Mouse (Mus musculus) small intestine, adult 2 months (tissue): ENCODE measurements around the gene Fam78b. TPM values are rescaled to one million over a fixed set of nuclear protein-coding genes. Genes with fewer than 3 reads are reported as not detected.

Experiments used
- H3K27ac ChIP-seq: fragments of 200-500 bp; 2 replicates; pipeline ENCODE4 v1.5.1; 2012; ENCODE audit warnings: low read depth, low read length, control low read depth, inconsistent platforms; ENCODE audit not compliant: insufficient read depth
- H3K27me3 ChIP-seq: fragments of 200-500 bp; 2 replicates; pipeline ENCODE4 v1.6.1; 2012; ENCODE audit warnings: mild to moderate bottlenecking, moderate library complexity, low read length, inconsistent platforms; ENCODE audit not compliant: control insufficient read depth, insufficient read depth
- H3K36me3 ChIP-seq: fragments of 200-500 bp; 2 replicates; pipeline ENCODE4 v1.6.1; 2012; ENCODE audit warnings: mild to moderate bottlenecking, low read length, control low read depth, inconsistent platforms; ENCODE audit not compliant: control insufficient read depth, insufficient read depth
- H3K4me1 ChIP-seq: fragments of 200-500 bp; 2 replicates; pipeline ENCODE4 v1.6.1; 2012; ENCODE audit warnings: low read length, inconsistent platforms, mixed read lengths; ENCODE audit not compliant: control insufficient read depth, insufficient read depth, insufficient read length
- H3K4me3 ChIP-seq: fragments of 200-500 bp; 2 replicates; pipeline ENCODE4 v1.5.1; 2012; ENCODE audit warnings: low read depth, mild to moderate bottlenecking, control low read depth, inconsistent platforms, low read length, moderate library complexity
- CTCF ChIP-seq: fragments of 200-500 bp; IDR thresholded peaks from 2 replicates; pipeline ENCODE4 v1.5.1; 2012; ENCODE audit warnings: low read depth, mild to moderate bottlenecking, control low read depth, inconsistent platforms, low read length, moderate library complexity, mixed read lengths; ENCODE audit not compliant: insufficient replicate concordance, insufficient read length; ENCODE audit errors: extremely low read depth
- POLR2A ChIP-seq: fragments of 200-500 bp; IDR thresholded peaks from 2 replicates; pipeline ENCODE4 v1.6.1; 2012; ENCODE audit warnings: low read depth, mild to moderate bottlenecking, control low read depth, inconsistent platforms, low read length, moderate library complexity
- WGBS: fragments of 180-500 bp; shearing (Covaris S2); methylation state at CpG from one replicate; pipeline ENCODE4 v1.1.7; 2018; 5-methylcytosine and 5-hydroxymethylcytosine counted together
- polyA plus RNA-seq: library from polyadenylated mRNA; depleted of rRNA; stranded (reverse); fragments of >200 nt; gene quantifications from 2 replicates; pipeline ENCODE4 v1.2.3, GENCODE M21; 2012

The Fam78b gene
- polyA plus RNA-seq, 1 experiment: 0.55 TPM

DNA sequence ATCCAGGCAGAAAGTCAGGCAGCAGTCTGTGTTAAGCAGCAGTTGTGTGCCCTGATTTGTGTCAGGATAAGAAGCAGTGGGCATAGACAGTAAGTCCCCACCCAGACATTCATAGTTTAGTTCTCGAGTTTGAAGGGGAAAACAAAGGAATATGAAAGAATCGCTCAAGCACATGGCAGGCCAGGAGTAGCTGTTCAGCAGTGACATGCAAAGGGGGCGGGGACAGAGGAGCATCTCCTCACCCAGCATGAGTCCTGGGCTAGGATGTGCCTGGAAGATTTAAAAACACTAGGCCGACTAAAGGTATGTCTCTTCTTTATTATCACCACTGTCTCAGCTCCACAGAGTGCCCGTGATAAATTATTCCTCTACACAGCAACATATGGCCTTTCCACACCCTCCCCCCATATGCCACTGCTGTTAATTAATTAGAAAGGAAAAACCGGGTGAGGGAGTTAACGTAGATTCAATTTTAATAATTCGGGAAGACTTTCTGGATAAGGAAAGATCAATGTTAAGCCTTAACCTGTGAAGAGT, 107.8 kb downstream of the Fam78b start:
- WGBS: 83% methylated on average over 8 of the region's 8 CpGs
- H3K4me1 ChIP-seq: no peaks in the 10 kb centered on the region
- no peak for TF ChIP-seq POLR2A
- TF ChIP-seq CTCF: no peak
- H3K27me3 ChIP-seq: no peaks in the 10 kb centered on the region
- H3K36me3 ChIP-seq: no peaks in the 10 kb centered on the region
- no peak overlapping the region for H3K4me3 ChIP-seq
- no peak overlapping the region for H3K27ac ChIP-seq

DNA sequence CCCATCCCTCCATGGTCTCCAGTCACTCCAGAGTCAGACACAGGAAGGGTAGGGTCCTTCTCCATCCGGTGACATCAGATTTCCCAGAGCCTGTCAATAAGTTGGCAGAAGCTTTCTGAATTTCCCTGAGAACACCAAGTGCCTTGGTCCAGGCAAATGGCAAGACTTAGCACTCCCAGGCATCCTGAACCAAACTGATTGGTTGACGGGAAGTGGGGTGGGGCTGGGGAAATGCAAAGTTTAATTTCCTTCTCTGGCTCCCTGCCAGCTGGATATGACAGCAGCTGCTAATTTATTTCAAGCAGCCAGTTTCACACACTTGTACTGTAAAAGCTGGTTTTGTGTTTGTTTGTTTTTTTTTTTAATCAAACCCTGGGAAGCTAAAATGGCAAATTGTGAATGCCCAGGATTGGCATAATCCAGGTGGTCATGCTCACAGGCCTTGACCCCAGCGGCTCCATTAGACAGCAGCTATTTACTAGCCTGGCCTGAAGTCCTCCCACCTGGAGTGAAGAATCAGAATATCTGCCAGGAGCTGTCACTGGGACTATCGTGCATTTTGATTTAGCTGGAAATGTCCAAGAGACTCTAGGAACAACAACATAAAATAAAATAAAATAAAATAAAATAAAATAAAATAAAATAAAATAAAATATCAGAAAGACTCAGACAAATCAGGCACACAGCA, 113.3 kb downstream of the Fam78b start:
- H3K27me3 ChIP-seq: no peaks in the 10 kb centered on the region
- H3K4me3 ChIP-seq: no peak overlapping the region
- no peaks in the 10 kb centered on the region for H3K4me1 ChIP-seq
- TF ChIP-seq POLR2A (no peak), CTCF (no peak)
- no peak overlapping the region for H3K27ac ChIP-seq
- no peaks in the 10 kb centered on the region for H3K36me3 ChIP-seq
- 59% methylated on average over 4 of the region's 4 CpGs for WGBS

DNA sequence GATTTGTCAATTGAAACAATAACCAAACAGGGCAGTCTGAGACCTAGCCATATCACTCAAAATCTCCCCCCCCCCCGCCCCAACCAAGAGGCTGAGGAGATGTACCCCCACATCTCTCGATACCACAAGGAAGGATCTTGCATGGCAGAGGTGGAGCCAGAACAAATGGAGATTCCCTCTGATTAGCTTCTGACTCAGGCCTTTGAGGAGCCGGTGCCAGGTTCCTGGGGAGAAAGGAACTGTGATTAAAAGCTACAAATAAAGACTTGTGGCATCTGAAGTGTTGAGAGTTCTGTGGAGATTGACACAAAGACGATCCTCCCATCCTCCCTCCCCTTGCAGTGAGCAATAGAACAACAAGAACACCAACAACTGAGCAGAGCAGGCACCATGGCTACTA, 113.9 kb downstream of the Fam78b start:
- TF ChIP-seq POLR2A (no peak), CTCF (no peak)
- H3K27ac ChIP-seq: no peak overlapping the region
- H3K4me1 ChIP-seq: no peaks in the 10 kb centered on the region
- no peaks in the 10 kb centered on the region for H3K27me3 ChIP-seq
- H3K4me3 ChIP-seq: no peak overlapping the region
- WGBS: 51% methylated on average over 4 of the region's 4 CpGs
- no peaks in the 10 kb centered on the region for H3K36me3 ChIP-seq

DNA sequence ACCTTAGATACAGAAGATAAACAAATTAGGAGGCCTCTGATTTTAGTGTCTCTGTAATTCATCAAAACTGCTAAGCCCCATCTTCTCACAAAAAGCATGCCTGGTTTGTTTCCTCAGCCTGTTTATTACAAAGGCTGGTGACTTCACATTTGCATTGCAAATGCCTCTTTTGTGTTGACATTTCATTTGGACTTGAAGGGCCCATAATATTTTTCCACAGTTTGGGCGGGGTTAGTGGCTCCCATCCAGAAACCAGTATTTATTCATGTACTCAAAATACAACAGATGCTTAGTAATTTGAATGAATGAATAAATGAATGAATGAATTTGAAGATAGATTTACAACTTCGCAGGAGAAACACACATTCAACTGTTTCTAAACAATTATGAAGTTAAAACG, 115.5 kb downstream of the Fam78b start:
- Histone ChIP-seq H3K27me3 (no peaks in the 10 kb centered on the region), H3K4me1 (no peaks in the 10 kb centered on the region), H3K36me3 (no peaks in the 10 kb centered on the region), H3K27ac (no peak overlapping the region), H3K4me3 (no peak overlapping the region)
- WGBS: 77% methylated on average over 3 of the region's 3 CpGs
- TF ChIP-seq CTCF: no peak
- no peak for TF ChIP-seq POLR2A

DNA sequence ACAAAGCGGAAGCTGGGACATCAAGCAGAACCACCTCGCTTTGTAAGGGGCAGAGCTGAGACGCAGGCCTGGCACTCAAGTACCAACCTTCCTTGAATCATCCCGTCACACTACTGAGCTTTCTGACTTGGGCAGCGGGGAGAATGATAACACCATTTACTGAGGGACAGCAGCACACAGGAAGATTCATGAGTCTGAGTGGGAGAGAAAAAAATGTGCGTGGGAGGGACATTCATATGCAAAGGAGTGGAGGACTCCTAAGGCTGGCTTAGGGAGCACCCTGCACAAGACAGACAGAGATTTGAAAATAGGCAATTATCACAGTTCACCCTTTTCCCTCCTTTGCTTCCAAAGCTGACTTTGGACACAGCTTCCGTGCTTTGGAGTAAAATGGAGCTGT, 117.8 kb downstream of the Fam78b start:
- no peaks in the 10 kb centered on the region for H3K36me3 ChIP-seq
- no peaks in the 10 kb centered on the region for H3K27me3 ChIP-seq
- no peaks in the 10 kb centered on the region for H3K4me1 ChIP-seq
- no peak overlapping the region for H3K4me3 ChIP-seq
- TF ChIP-seq POLR2A (no peak), CTCF (no peak)
- no peak overlapping the region for H3K27ac ChIP-seq
- WGBS: 80% methylated on average over 7 of the region's 7 CpGs

DNA sequence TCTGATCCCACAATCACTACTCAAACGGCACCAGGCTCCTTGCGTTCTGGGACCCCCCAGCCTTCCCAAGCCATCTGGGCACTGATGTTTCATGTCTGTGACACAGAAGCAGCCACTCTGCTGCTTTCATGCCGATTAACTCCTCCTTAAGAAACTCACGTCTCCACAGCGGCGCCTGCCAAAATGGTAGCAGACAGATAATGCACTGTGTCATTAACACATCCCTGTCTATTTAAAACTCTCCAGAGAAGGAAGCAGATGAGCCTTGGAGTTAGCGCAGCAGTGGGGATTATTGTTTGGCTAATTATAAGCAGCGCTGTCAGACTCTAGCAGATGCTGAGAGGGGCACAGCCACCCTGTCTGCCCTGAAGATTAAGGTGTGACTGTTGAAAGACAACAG, 118.2 kb downstream of the Fam78b start:
- Histone ChIP-seq H3K4me1 (no peaks in the 10 kb centered on the region), H3K4me3 (no peak overlapping the region), H3K36me3 (no peaks in the 10 kb centered on the region), H3K27ac (no peak overlapping the region), H3K27me3 (no peaks in the 10 kb centered on the region)
- TF ChIP-seq POLR2A: no peak
- TF ChIP-seq CTCF: no peak
- 78% methylated on average over 8 of the region's 8 CpGs for WGBS

DNA sequence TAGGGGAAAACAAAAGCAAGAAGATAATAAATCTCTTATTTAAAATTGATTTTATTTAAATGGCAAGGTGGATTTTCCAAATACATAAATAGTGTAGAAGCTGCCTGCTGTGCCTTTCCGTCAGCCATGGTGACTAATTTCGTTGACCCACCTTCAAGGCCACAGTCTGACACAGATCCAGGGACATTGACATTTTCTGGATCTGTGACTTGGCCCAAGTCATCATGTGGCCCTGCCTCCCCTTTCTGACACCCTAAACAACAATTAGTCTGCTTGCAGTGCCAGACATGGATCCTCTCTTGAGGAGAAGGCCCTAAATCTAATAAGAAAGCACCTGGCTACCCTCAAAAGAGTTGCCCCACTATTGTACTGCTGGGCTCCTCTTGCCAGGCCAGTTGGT, 121.2 kb downstream of the Fam78b start:
- Histone ChIP-seq H3K36me3 (no peaks in the 10 kb centered on the region), H3K4me3 (no peak overlapping the region), H3K27ac (no peak overlapping the region), H3K27me3 (no peaks in the 10 kb centered on the region), H3K4me1 (no peaks in the 10 kb centered on the region)
- TF ChIP-seq POLR2A (no peak), CTCF (no peak)
- 72% methylated on average over 2 of the region's 2 CpGs for WGBS

DNA sequence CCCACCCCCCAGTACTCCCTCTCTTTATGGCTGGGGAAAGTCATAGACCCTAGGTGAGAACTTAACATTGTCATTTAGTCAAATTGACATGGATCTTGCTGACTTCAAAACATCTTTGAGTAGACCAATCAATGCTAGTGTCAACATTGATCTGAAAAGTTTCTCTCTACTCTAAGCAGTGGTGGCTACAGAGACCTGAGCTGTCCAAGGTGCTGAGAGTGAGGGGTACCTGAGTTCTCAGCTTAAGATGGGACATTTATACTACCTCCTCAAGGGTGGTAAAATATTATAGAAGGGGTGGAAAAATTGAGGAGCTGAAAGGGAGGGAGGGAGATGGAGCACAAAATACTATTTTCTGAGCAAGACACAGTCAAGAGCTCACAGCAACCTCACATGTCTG, 122.3 kb downstream of the Fam78b start:
- TF ChIP-seq POLR2A (no peak), CTCF (no peak)
- Histone ChIP-seq H3K27me3 (no peaks in the 10 kb centered on the region), H3K27ac (no peak overlapping the region)

More for the DNA sequence above, 122.3 kb downstream of the Fam78b start:
- no peaks in the 10 kb centered on the region for H3K4me1 ChIP-seq
- no peaks in the 10 kb centered on the region for H3K36me3 ChIP-seq
- no peak overlapping the region for H3K4me3 ChIP-seq
